Mouse (Mus musculus): ENCODE results near the gene Ksr2. TPM values are rescaled to one million over a fixed set of nuclear protein-coding genes. Genes with fewer than 3 reads are reported as not detected.

The Ksr2 gene
- total and polyA plus RNA-seq, 3 experiments, result 0.36 to 1.3 (median 1.2) TPM

DNA sequence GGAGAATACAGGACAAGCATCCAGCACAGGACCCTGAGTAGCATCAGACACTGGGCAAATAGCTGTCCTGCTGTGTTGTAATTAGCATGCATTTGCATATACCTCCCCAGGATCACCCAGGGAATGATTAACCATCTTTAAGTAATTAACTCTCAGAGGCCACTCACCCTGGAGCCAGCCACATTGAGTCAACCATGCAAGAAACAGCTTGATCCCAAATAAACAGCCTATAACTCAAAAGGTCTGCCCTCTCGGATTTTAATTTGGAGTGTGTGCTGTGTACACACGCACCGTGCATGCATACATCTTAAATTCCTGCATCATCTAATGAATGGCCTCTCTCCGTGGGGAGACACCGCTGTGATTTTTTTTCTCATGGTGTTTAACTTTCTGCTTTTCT lies 335.6 kb downstream of the Ksr2 start:
- Histone ChIP-seq H3K27ac (ENCODE audit: insufficient read depth, low read depth) (no peak overlapping the region), H3K4me1 (ENCODE audit: control insufficient read depth in 1 of 2, insufficient read depth in 2 of 2) (peaks cover 4 to 12% of the 10 kb centered on the region in 2 experiments; a peak in 2 of 4 replicates), H3K27me3 (replicated peaks) (no peaks in the 10 kb centered on the region), H3K79me2 (replicated peaks; ENCODE audit: control insufficient read depth, extremely low read depth, insufficient read depth, poor library complexity, severe bottlenecking) (no peaks in the 10 kb centered on the region), H3K9ac (ENCODE audit: insufficient read depth, low read depth) (no peak overlapping the region), H3K9me3 (replicated peaks; ENCODE audit: low read length) (no peaks in the 10 kb centered on the region), H3K4me3 (replicated peaks in 1 of 3; ENCODE audit: low read depth in 2 of 3, low read length in 2 of 3, poor library complexity in 1 of 3) (no peak overlapping the region), H3K36me3 (replicated peaks in 1 of 2; ENCODE audit: control insufficient read depth in 1 of 2, insufficient read depth in 1 of 2, low read length in 1 of 2) (no peaks in the 10 kb centered on the region), H3K4me2 (ENCODE audit: insufficient read depth, low read depth, poor library complexity, severe bottlenecking) (no peak overlapping the region)
- TF ChIP-seq ETS1 (conservative IDR thresholded peaks at IDR 0.05; ENCODE audit: low read depth, low read length) (no peak), ZNF384 (IDR thresholded peaks at IDR 0.05; ENCODE audit: low read depth, low read length) (no peak), MEF2A (IDR thresholded peaks at IDR 0.05; ENCODE audit: borderline replicate concordance, low read depth, low read length) (no peak)
- DNase-seq (ENCODE audit: extremely low read depth), result no peak
- dilution Hi-C loops (cut with MboI; ENCODE audit: extremely low pct_ligation_motif_present, extremely low pct_unique_long_range_greater_than_20kb, low sequenced_read_pairs) (no loop called here), in situ Hi-C loops (cut with MboI; ENCODE audit: low pct_ligation_motif_present, low pct_unique_long_range_greater_than_20kb, low sequenced_read_pairs) (no loop called here)

DNA sequence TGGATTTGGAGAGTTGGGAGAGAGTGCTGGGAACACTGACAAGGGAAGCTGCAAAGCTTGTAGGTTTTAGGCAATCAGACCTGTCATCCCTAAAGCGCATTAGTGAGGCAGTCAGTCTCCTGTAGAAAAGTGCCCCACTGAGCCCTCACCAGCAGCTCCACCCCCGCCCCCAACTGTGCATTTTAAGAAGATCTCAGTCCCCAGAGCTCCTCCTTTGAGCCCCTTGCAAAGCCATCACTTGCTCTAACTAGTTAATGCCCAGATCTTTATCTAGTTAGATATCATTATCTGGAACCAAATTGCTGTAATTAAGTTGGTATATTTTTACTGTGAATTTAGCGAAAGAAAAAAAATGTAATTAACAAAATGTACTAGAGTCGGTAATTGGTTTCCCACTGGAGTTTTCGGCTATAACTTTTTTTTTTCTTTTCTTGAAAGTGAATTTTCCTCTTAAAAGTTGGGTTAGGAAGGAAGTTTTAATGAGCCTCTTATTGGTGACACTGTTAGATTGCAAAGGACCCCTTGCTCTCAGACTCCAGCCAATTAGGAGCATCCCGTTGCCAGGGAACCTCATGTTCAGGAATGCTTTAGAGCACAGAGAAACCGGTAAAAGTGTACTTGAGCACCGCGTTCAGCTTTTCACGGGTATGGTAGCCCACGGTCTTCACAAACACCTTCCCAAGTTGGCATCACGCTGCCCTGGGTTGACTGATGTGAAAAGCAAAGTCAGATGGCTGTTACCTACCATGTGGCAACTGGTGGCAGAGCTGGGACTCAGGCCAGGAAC lies 344.1 kb downstream of the Ksr2 start:
- DNase-seq (ENCODE audit: extremely low read depth), result no peak
- H3K4me1 ChIP-seq (ENCODE audit: control insufficient read depth in 1 of 2, insufficient read depth in 2 of 2), result no peaks in the 10 kb centered on the region
- no peaks in the 10 kb centered on the region for H3K27me3 ChIP-seq (replicated peaks)
- H3K9ac ChIP-seq (ENCODE audit: insufficient read depth, low read depth), result no peak overlapping the region
- peaks cover 4% of the 10 kb centered on the region for H3K9me3 ChIP-seq (replicated peaks; ENCODE audit: low read length)
- TF ChIP-seq UBTF (IDR thresholded peaks at IDR 0.05; ENCODE audit: low read depth, low read length) (no peak), NELFE (IDR thresholded peaks at IDR 0.05; ENCODE audit: low read depth, low read length) (no peak), SMC3 (IDR thresholded peaks at IDR 0.05; ENCODE audit: low read depth, low read length) (no peak), JUN (IDR thresholded peaks at IDR 0.05; ENCODE audit: insufficient read depth, low read depth, low read length) (no peak), CTCF (conservative IDR thresholded peaks at IDR 0.05 in 1 of 2, IDR thresholded peaks at IDR 0.05 in 1 of 2; ENCODE audit: low read depth in 2 of 2, low read length in 2 of 2) (no peak), SIN3A (IDR thresholded peaks at IDR 0.05; ENCODE audit: low read length) (no peak), CHD1 (IDR thresholded peaks at IDR 0.05; ENCODE audit: low read depth, low read length) (no peak), POLR2AphosphoS2 (IDR thresholded peaks at IDR 0.05; ENCODE audit: low read depth, low read length) (no peak), ZC3H11A (IDR thresholded peaks at IDR 0.05; ENCODE audit: low read depth, low read length) (no peak), EP300 (IDR thresholded peaks at IDR 0.05; ENCODE audit: low read length) (no peak), E2F4 (IDR thresholded peaks at IDR 0.05; ENCODE audit: insufficient replicate concordance, low read depth, low read length) (no peak), USF2 (conservative IDR thresholded peaks at IDR 0.05; ENCODE audit: low read depth, low read length) (no peak), ZMIZ1 (IDR thresholded peaks at IDR 0.05; ENCODE audit: low read depth, low read length) (no peak), ZNF384 (IDR thresholded peaks at IDR 0.05; ENCODE audit: low read depth, low read length) (no peak)
- H3K4me3 ChIP-seq (replicated peaks in 1 of 3; ENCODE audit: low read depth in 2 of 3, low read length in 2 of 3, poor library complexity in 1 of 3), result no peak overlapping the region
- H3K36me3 ChIP-seq (replicated peaks in 1 of 2; ENCODE audit: control insufficient read depth in 1 of 2, insufficient read depth in 1 of 2, low read length in 1 of 2), result peaks cover 7 to 13% of the 10 kb centered on the region in 2 experiments
- H3K4me2 ChIP-seq (ENCODE audit: insufficient read depth, low read depth, poor library complexity, severe bottlenecking), result no peak overlapping the region
- no peak overlapping the region for H3K27ac ChIP-seq (ENCODE audit: insufficient read depth, low read depth)
- H3K79me2 ChIP-seq (replicated peaks; ENCODE audit: control insufficient read depth, extremely low read depth, insufficient read depth, poor library complexity, severe bottlenecking), result no peaks in the 10 kb centered on the region
- dilution Hi-C loops (cut with MboI; ENCODE audit: extremely low pct_ligation_motif_present, extremely low pct_unique_long_range_greater_than_20kb, low sequenced_read_pairs), result no loop called here
- in situ Hi-C loops (cut with MboI; ENCODE audit: low pct_ligation_motif_present, low pct_unique_long_range_greater_than_20kb, low sequenced_read_pairs), result no loop called here
